In genomic region chr4:41726826-41727621, GRCm38 (mm10) we compare ENCODE assay signal across 14 mouse cellular contexts. TPM values are rescaled to one million over a fixed set of nuclear protein-coding genes. Genes with fewer than 3 reads are reported as not detected.
DNase-seq lines count a peak whose midpoint lies in the region; ATAC-seq lines count a peak whose summit lies in the region.
"Had no signal": no experiment of that assay in that cellular context is flagged by ENCODE, and none has a peak within 500 bp of the region (broad histone marks: within the 10 kb centered on the region; RNA-seq: fewer than 3 reads in every experiment).

No protein-coding gene starts in this region.

- no peaks in the 10 kb centered on the region for H3K36me3 ChIP-seq in midbrain, embryonic 11.5 days (ENCODE audit: control insufficient read depth, insufficient read depth, low read length)
- no peaks in the 10 kb centered on the region for H3K36me3 ChIP-seq in midbrain, embryonic 16.5 days (ENCODE audit: control insufficient read depth, insufficient read depth, low read length)
- H3K36me3 ChIP-seq in forebrain, embryonic 12.5 days (replicated peaks): no peaks in the 10 kb centered on the region
- no peaks in the 10 kb centered on the region for H3K36me3 ChIP-seq in hindbrain, embryonic 14.5 days (replicated peaks; ENCODE audit: control insufficient read depth, insufficient read depth)
- no peaks in the 10 kb centered on the region for H3K36me3 ChIP-seq in neural tube, embryonic 14.5 days (ENCODE audit: control insufficient read depth, insufficient read depth, low read length)
- H3K36me3 ChIP-seq in heart, embryonic 10.5 days: no peaks in the 10 kb centered on the region

- H3K9ac ChIP-seq in midbrain, embryonic 11.5 days (ENCODE audit: low read length): no peak overlapping the region
- H3K9ac ChIP-seq in midbrain, embryonic 16.5 days (ENCODE audit: low read depth, low read length): no peak overlapping the region
- peak overlapping the region; percentile 29; the same call in 1 of the 2 replicates for H3K9ac ChIP-seq in forebrain, embryonic 12.5 days
- H3K9ac ChIP-seq in hindbrain, embryonic 14.5 days: no peak overlapping the region; the same call in 1 of the 2 replicates
- 0 out of 2 replicates have a peak overlapping the region, but pooled peaks have one; percentile 7 for H3K9ac ChIP-seq in neural tube, embryonic 14.5 days (replicated peaks; ENCODE audit: low read depth, low read length)
- H3K9ac ChIP-seq: liver, postnatal 0 days had no signal

- peaks cover 10% of the 10 kb centered on the region for H3K4me1 ChIP-seq in midbrain, embryonic 11.5 days (ENCODE audit: control insufficient read depth, insufficient read depth, low read length)
- H3K4me1 ChIP-seq in midbrain, embryonic 16.5 days (ENCODE audit: control insufficient read depth, insufficient read depth, low read length): peaks cover 15% of the 10 kb centered on the region
- peaks cover 46% of the 10 kb centered on the region for H3K4me1 ChIP-seq in forebrain, embryonic 12.5 days
- peaks cover 29% of the 10 kb centered on the region for H3K4me1 ChIP-seq in hindbrain, embryonic 14.5 days (replicated peaks; ENCODE audit: control insufficient read depth, insufficient read depth, low read length)
- H3K4me1 ChIP-seq in neural tube, embryonic 14.5 days (ENCODE audit: control insufficient read depth, insufficient read depth, low read length): peaks cover 26% of the 10 kb centered on the region
- H3K4me1 ChIP-seq in heart, embryonic 10.5 days: peaks cover 21% of the 10 kb centered on the region

- no peak for DNase-seq in midbrain, embryonic 11.5 days (ENCODE audit: low spot score, missing footprints)
- DNase-seq in hindbrain, embryonic 14.5 days (ENCODE audit: low spot score): no peak
- DNase-seq in heart, embryonic 10.5 days (ENCODE audit: low spot score): no peak
- no peak for DNase-seq in cerebellum, adult 11-12 months
- DNase-seq: cerebellum, adult 18-20 months; heart, adult 11 months; heart, postnatal 10 days; liver, postnatal 0 days; thymus, adult 18-20 months had no signal

- H3K27me3 ChIP-seq in midbrain, embryonic 11.5 days (ENCODE audit: control insufficient read depth, insufficient read depth, low read length): peaks cover 78% of the 10 kb centered on the region
- peaks cover 72% of the 10 kb centered on the region for H3K27me3 ChIP-seq in midbrain, embryonic 16.5 days (ENCODE audit: control insufficient read depth, insufficient read depth, low read depth, low read length)
- H3K27me3 ChIP-seq in forebrain, embryonic 12.5 days: peaks cover 81% of the 10 kb centered on the region
- peaks cover 78% of the 10 kb centered on the region for H3K27me3 ChIP-seq in hindbrain, embryonic 14.5 days (ENCODE audit: control insufficient read depth, insufficient read depth, low read length)
- peaks cover 20% of the 10 kb centered on the region for H3K27me3 ChIP-seq in neural tube, embryonic 14.5 days (ENCODE audit: control insufficient read depth, insufficient read depth, low read length)
- peaks cover 85% of the 10 kb centered on the region for H3K27me3 ChIP-seq in heart, embryonic 10.5 days (ENCODE audit: insufficient read depth, poor library complexity, severe bottlenecking)

- WGBS in midbrain, embryonic 11.5 days: 13% methylated on average over 20 of the region's 20 CpGs
- WGBS in midbrain, embryonic 16.5 days: 14% methylated on average over 20 of the region's 20 CpGs
- WGBS in forebrain, embryonic 12.5 days: 3% methylated on average over 20 of the region's 20 CpGs
- WGBS in hindbrain, embryonic 14.5 days: 10% methylated on average over 20 of the region's 20 CpGs
- WGBS in neural tube, embryonic 14.5 days: 6% methylated on average over 20 of the region's 20 CpGs
- WGBS in heart, embryonic 10.5 days: 14% methylated on average over 20 of the region's 20 CpGs

- H3K27ac ChIP-seq in midbrain, embryonic 11.5 days (ENCODE audit: low read depth, low read length): no peak overlapping the region
- H3K27ac ChIP-seq in midbrain, embryonic 16.5 days (ENCODE audit: low read length): no peak overlapping the region
- peak overlapping the region; percentile 57 for H3K27ac ChIP-seq in forebrain, embryonic 12.5 days
- peak overlapping the region; percentile 5; the same call in 1 of the 2 replicates for H3K27ac ChIP-seq in hindbrain, embryonic 14.5 days
- H3K27ac ChIP-seq in neural tube, embryonic 14.5 days (ENCODE audit: low read depth, low read length): peak overlapping the region; percentile 62
- H3K27ac ChIP-seq in heart, embryonic 10.5 days: no peak overlapping the region

- H3K4me3 ChIP-seq in midbrain, embryonic 11.5 days (ENCODE audit: low read depth, low read length): no peak overlapping the region
- H3K4me3 ChIP-seq in midbrain, embryonic 16.5 days (ENCODE audit: low read depth, low read length): no peak overlapping the region
- H3K4me3 ChIP-seq in forebrain, embryonic 12.5 days (replicated peaks): 0 out of 2 replicates have a peak overlapping the region, but pooled peaks have one; percentile 3
- no peak overlapping the region for H3K4me3 ChIP-seq in hindbrain, embryonic 14.5 days (replicated peaks; ENCODE audit: low read length)
- H3K4me3 ChIP-seq in neural tube, embryonic 14.5 days (ENCODE audit: low read depth, low read length): no peak overlapping the region
- H3K4me3 ChIP-seq in heart, embryonic 10.5 days: no peak overlapping the region
- H3K4me3 ChIP-seq: myocyte had no signal

- H3K4me2 ChIP-seq in midbrain, embryonic 11.5 days: peak overlapping the region; percentile 18; the same call in 1 of the 2 replicates
- H3K4me2 ChIP-seq in midbrain, embryonic 16.5 days (ENCODE audit: low read length): no peak overlapping the region
- H3K4me2 ChIP-seq in forebrain, embryonic 12.5 days: peak overlapping the region; percentile 47
- 0 out of 2 replicates have a peak overlapping the region, but pooled peaks have one; percentile 42 for H3K4me2 ChIP-seq in hindbrain, embryonic 14.5 days (replicated peaks)
- peak overlapping the region; percentile 29; the same call in 1 of the 2 replicates for H3K4me2 ChIP-seq in neural tube, embryonic 14.5 days (ENCODE audit: low read depth, low read length)

- no peak for ATAC-seq in midbrain, embryonic 11.5 days (ENCODE audit: low FRiP score)
- no peak for ATAC-seq in midbrain, embryonic 16.5 days
- peak; percentile 41; the same call in 1 of the 2 replicates for ATAC-seq in forebrain, embryonic 12.5 days (ENCODE audit: low FRiP score)
- ATAC-seq in hindbrain, embryonic 14.5 days (ENCODE audit: low FRiP score): no peak
- peak; percentile 24; the same call in 1 of the 2 replicates for ATAC-seq in neural tube, embryonic 14.5 days (ENCODE audit: low read depth)
- ATAC-seq: liver, postnatal 0 days had no signal

- no peaks in the 10 kb centered on the region for H3K9me3 ChIP-seq in midbrain, embryonic 11.5 days (ENCODE audit: control insufficient read depth, low read length)
- no peaks in the 10 kb centered on the region for H3K9me3 ChIP-seq in midbrain, embryonic 16.5 days (replicated peaks; ENCODE audit: control insufficient read depth, low read length, poor library complexity, severe bottlenecking)
- H3K9me3 ChIP-seq in forebrain, embryonic 12.5 days: no peaks in the 10 kb centered on the region
- no peaks in the 10 kb centered on the region for H3K9me3 ChIP-seq in hindbrain, embryonic 14.5 days (ENCODE audit: control insufficient read depth, low read length)
- H3K9me3 ChIP-seq in neural tube, embryonic 14.5 days (ENCODE audit: control insufficient read depth, low read length): no peaks in the 10 kb centered on the region
- H3K9me3 ChIP-seq in heart, embryonic 10.5 days: no peaks in the 10 kb centered on the region

RNA-seq across cellular contexts. Expression of gene Arid3c, which starts 3.9 kb away (rescaled TPM):
- polyA plus RNA-seq in midbrain, embryonic 11.5 days (2014; fragmentation: Nextera tagmentation; extraction: Ambion mirVana): 0.72 and 1.8 TPM in 2 replicates
- polyA plus RNA-seq in midbrain, embryonic 16.5 days (2015; fragmentation: Nextera tagmentation; extraction: Ambion mirVana): 0.58 and 1.2 TPM in 2 replicates
- 0.42 and 0.46 TPM in 2 replicates for polyA plus RNA-seq in forebrain, embryonic 12.5 days (2016; fragmentation: Nextera tagmentation; extraction: Ambion mirVana)
- polyA plus RNA-seq in hindbrain, embryonic 14.5 days (2014; fragmentation: Nextera tagmentation; extraction: Ambion mirVana): 1.0 and 1.5 TPM in 2 replicates
- 1.4 and 1.8 TPM in 2 replicates for polyA plus RNA-seq in neural tube, embryonic 14.5 days (2014; fragmentation: Nextera tagmentation; extraction: Ambion mirVana)
- polyA plus RNA-seq in heart, embryonic 10.5 days (2016; fragmentation: Nextera tagmentation; extraction: Ambion mirVana): not detected in 2 replicates
- polyA plus RNA-seq: intestine, embryonic 14.5 days; liver, postnatal 0 days; myocyte had no signal

RNA-seq across cellular contexts. Expression of gene Dctn3, which starts 4.1 kb away (rescaled TPM):
- 154 and 155 TPM in 2 replicates for polyA plus RNA-seq in midbrain, embryonic 11.5 days (2014; fragmentation: Nextera tagmentation; extraction: Ambion mirVana)
- polyA plus RNA-seq in midbrain, embryonic 16.5 days (2015; fragmentation: Nextera tagmentation; extraction: Ambion mirVana): 295 and 313 TPM in 2 replicates
- polyA plus RNA-seq in forebrain, embryonic 12.5 days (2016; fragmentation: Nextera tagmentation; extraction: Ambion mirVana): 159 and 179 TPM in 2 replicates
- 271 and 274 TPM in 2 replicates for polyA plus RNA-seq in hindbrain, embryonic 14.5 days (2014; fragmentation: Nextera tagmentation; extraction: Ambion mirVana)
- 259 and 281 TPM in 2 replicates for polyA plus RNA-seq in neural tube, embryonic 14.5 days (2014; fragmentation: Nextera tagmentation; extraction: Ambion mirVana)
- 143 and 146 TPM in 2 replicates for polyA plus RNA-seq in heart, embryonic 10.5 days (2016; fragmentation: Nextera tagmentation; extraction: Ambion mirVana)

RNA-seq across cellular contexts. Expression of gene Rpp25l, which starts 13.7 kb away (rescaled TPM):
- polyA plus RNA-seq in midbrain, embryonic 11.5 days (2014; fragmentation: Nextera tagmentation; extraction: Ambion mirVana): 69.3 and 85.9 TPM in 2 replicates
- polyA plus RNA-seq in midbrain, embryonic 16.5 days (2015; fragmentation: Nextera tagmentation; extraction: Ambion mirVana): 52.3 and 52.4 TPM in 2 replicates
- polyA plus RNA-seq in forebrain, embryonic 12.5 days (2016; fragmentation: Nextera tagmentation; extraction: Ambion mirVana): 77.0 and 79.1 TPM in 2 replicates
- 57.5 and 60.5 TPM in 2 replicates for polyA plus RNA-seq in hindbrain, embryonic 14.5 days (2014; fragmentation: Nextera tagmentation; extraction: Ambion mirVana)
- polyA plus RNA-seq in neural tube, embryonic 14.5 days (2014; fragmentation: Nextera tagmentation; extraction: Ambion mirVana): 61.3 and 65.5 TPM in 2 replicates
- polyA plus RNA-seq in heart, embryonic 10.5 days (2016; fragmentation: Nextera tagmentation; extraction: Ambion mirVana): 54.5 and 71.3 TPM in 2 replicates

RNA-seq across cellular contexts. Expression of gene Il11ra1, which starts 27.2 kb away (rescaled TPM):
- polyA plus RNA-seq in midbrain, embryonic 11.5 days (2014; fragmentation: Nextera tagmentation; extraction: Ambion mirVana): 55.2 and 57.9 TPM in 2 replicates
- polyA plus RNA-seq in midbrain, embryonic 16.5 days (2015; fragmentation: Nextera tagmentation; extraction: Ambion mirVana): 31.5 and 36.3 TPM in 2 replicates
- 56.6 and 62.1 TPM in 2 replicates for polyA plus RNA-seq in forebrain, embryonic 12.5 days (2016; fragmentation: Nextera tagmentation; extraction: Ambion mirVana)
- 39.9 and 40.6 TPM in 2 replicates for polyA plus RNA-seq in hindbrain, embryonic 14.5 days (2014; fragmentation: Nextera tagmentation; extraction: Ambion mirVana)
- 26.2 and 47.2 TPM in 2 replicates for polyA plus RNA-seq in neural tube, embryonic 14.5 days (2014; fragmentation: Nextera tagmentation; extraction: Ambion mirVana)
- 144 and 147 TPM in 2 replicates for polyA plus RNA-seq in heart, embryonic 10.5 days (2016; fragmentation: Nextera tagmentation; extraction: Ambion mirVana)

RNA-seq across cellular contexts. Expression of gene Galt, which starts 28.0 kb away (rescaled TPM):
- 19.5 and 19.7 TPM in 2 replicates for polyA plus RNA-seq in midbrain, embryonic 11.5 days (2014; fragmentation: Nextera tagmentation; extraction: Ambion mirVana)
- polyA plus RNA-seq in midbrain, embryonic 16.5 days (2015; fragmentation: Nextera tagmentation; extraction: Ambion mirVana): 52.5 and 58.9 TPM in 2 replicates
- polyA plus RNA-seq in forebrain, embryonic 12.5 days (2016; fragmentation: Nextera tagmentation; extraction: Ambion mirVana): 16.6 and 19.8 TPM in 2 replicates
- polyA plus RNA-seq in hindbrain, embryonic 14.5 days (2014; fragmentation: Nextera tagmentation; extraction: Ambion mirVana): 46.2 and 47.2 TPM in 2 replicates
- polyA plus RNA-seq in neural tube, embryonic 14.5 days (2014; fragmentation: Nextera tagmentation; extraction: Ambion mirVana): 42.6 and 53.5 TPM in 2 replicates
- polyA plus RNA-seq in heart, embryonic 10.5 days (2016; fragmentation: Nextera tagmentation; extraction: Ambion mirVana): 52.7 and 69.7 TPM in 2 replicates

Comparison
In these comparisons a context has a peak if more than half of its experiments do, and no peak if none do; other contexts are left out.
1. ATAC-seq: peak in forebrain, embryonic 12.5 days (single experiment) and neural tube, embryonic 14.5 days (single experiment); none in midbrain, embryonic 11.5 days (single experiment), midbrain, embryonic 16.5 days (single experiment) and hindbrain, embryonic 14.5 days (single experiment).
2. H3K27ac ChIP-seq: peak in forebrain, embryonic 12.5 days (single experiment), hindbrain, embryonic 14.5 days (single experiment) and neural tube, embryonic 14.5 days (single experiment); none in midbrain, embryonic 11.5 days (single experiment), midbrain, embryonic 16.5 days (single experiment) and heart, embryonic 10.5 days (single experiment).
3. H3K9ac ChIP-seq: peak in forebrain, embryonic 12.5 days (single experiment) and neural tube, embryonic 14.5 days (single experiment); none in midbrain, embryonic 11.5 days (single experiment), midbrain, embryonic 16.5 days (single experiment) and hindbrain, embryonic 14.5 days (single experiment).